In genomic region chr15:91633806-91634205, GRCm38 (mm10) we compare ENCODE assay signal across 17 mouse cellular contexts.
"Had no signal": no experiment of that assay in that cellular context is flagged by ENCODE, and none has a peak within 500 bp of the region (broad histone marks: within the 10 kb centered on the region; RNA-seq: fewer than 3 reads in every experiment).

No protein-coding gene starts in this region.

- H3K27me3 ChIP-seq: liver, embryonic 13.5 days; liver, embryonic 15.5 days; midbrain, embryonic 12.5 days; neural tube, embryonic 13.5 days; neural tube, embryonic 15.5 days; stomach, embryonic 15.5 days had no signal

- H3K4me3 ChIP-seq: liver, embryonic 13.5 days; liver, embryonic 15.5 days; midbrain, embryonic 10.5 days; midbrain, embryonic 12.5 days; myocyte; neural tube, embryonic 13.5 days; neural tube, embryonic 15.5 days; stomach, embryonic 15.5 days had no signal

- H3K4me1 ChIP-seq: liver, embryonic 13.5 days; liver, embryonic 15.5 days; midbrain, embryonic 10.5 days; midbrain, embryonic 12.5 days; neural tube, embryonic 13.5 days; neural tube, embryonic 15.5 days; stomach, embryonic 15.5 days had no signal

- H3K9ac ChIP-seq: liver, embryonic 13.5 days; liver, embryonic 15.5 days; lung, embryonic 14.5 days; midbrain, embryonic 12.5 days; neural tube, embryonic 13.5 days; neural tube, embryonic 15.5 days; stomach, embryonic 15.5 days had no signal

- ATAC-seq: midbrain, embryonic 16.5 days had no signal

- DNase-seq: liver, embryonic 13.5 days; lung, embryonic 14.5 days; midbrain, embryonic 14.5 days; right cerebral cortex, adult 18-20 months; right cerebral cortex, postnatal 25 days; right cerebral cortex, postnatal 4 days; thymus, postnatal 14 days; thymus, postnatal 36 days had no signal

- H3K36me3 ChIP-seq: liver, embryonic 13.5 days; liver, embryonic 15.5 days; midbrain, embryonic 10.5 days; midbrain, embryonic 12.5 days; neural tube, embryonic 13.5 days; neural tube, embryonic 15.5 days; stomach, embryonic 15.5 days had no signal

- H3K27ac ChIP-seq: liver, embryonic 13.5 days; liver, embryonic 15.5 days; midbrain, embryonic 10.5 days; midbrain, embryonic 12.5 days; neural tube, embryonic 13.5 days; neural tube, embryonic 15.5 days; stomach, embryonic 15.5 days; stomach, postnatal 0 days had no signal

- H3K4me2 ChIP-seq: liver, embryonic 13.5 days; liver, embryonic 15.5 days; lung, embryonic 14.5 days; midbrain, embryonic 12.5 days; neural tube, embryonic 13.5 days; neural tube, embryonic 15.5 days; stomach, embryonic 15.5 days had no signal

- H3K9me3 ChIP-seq: liver, embryonic 13.5 days; liver, embryonic 15.5 days; midbrain, embryonic 10.5 days; midbrain, embryonic 12.5 days; neural tube, embryonic 13.5 days; neural tube, embryonic 15.5 days; stomach, embryonic 15.5 days had no signal
